Mouse (Mus musculus) G1E (cell line): ENCODE measurements around the gene Mrpl35. TPM values are rescaled to one million over a fixed set of nuclear protein-coding genes. Genes with fewer than 3 reads are reported as not detected.
A peak's percentile ranks its signal among the peaks of the same experiment; 100 is the strongest.

Experiments used
- ATAC-seq: 2 replicates; pipeline ENCODE4 v1.8.0; 2016; ENCODE audit warnings: mild to moderate bottlenecking; ENCODE audit not compliant: insufficient number of reproducible peaks, poor library complexity, low FRiP score, severe bottlenecking; ENCODE audit errors: extremely low read depth
- DNase-seq: peaks from one replicate; pipeline ENCODE4 v3.0.0; 2012; ENCODE audit warnings: low spot score
- H3K27me3 ChIP-seq: 2 replicates; pipeline ENCODE4 v1.6.1; 2012; ENCODE audit warnings: mild to moderate bottlenecking, low read length, inconsistent platforms; ENCODE audit not compliant: insufficient read depth
- H3K36me3 ChIP-seq: replicated peaks from 2 replicates; pipeline ENCODE3; 2012; ENCODE audit warnings: mild to moderate bottlenecking, inconsistent platforms
- H3K4me1 ChIP-seq: 2 replicates; pipeline ENCODE4 v1.6.1; 2012; ENCODE audit warnings: low read depth, low read length, inconsistent platforms, mixed read lengths; ENCODE audit not compliant: insufficient read depth
- H3K4me3 ChIP-seq: 2 replicates; pipeline ENCODE4 v1.5.1; 2012; ENCODE audit warnings: low read depth, mild to moderate bottlenecking, inconsistent platforms, low read length, moderate library complexity, mixed read lengths
- H3K9me3 ChIP-seq: replicated peaks from 2 replicates; pipeline ENCODE4 v1.6.1; 2012; ENCODE audit warnings: inconsistent platforms
- CTCF ChIP-seq: IDR thresholded peaks from 2 replicates; pipeline ENCODE4 v1.5.1; 2012; ENCODE audit warnings: low read depth, low read length, inconsistent platforms, mixed read lengths
- GATA1 ChIP-seq: IDR thresholded peaks from 2 replicates; pipeline ENCODE4 v1.6.1; 2012; ENCODE audit warnings: borderline replicate concordance, low read length, inconsistent platforms, mixed read lengths
- GATA2 ChIP-seq: IDR thresholded peaks from 2 replicates; pipeline ENCODE4 v1.6.1; 2012; ENCODE audit warnings: low read depth, low read length, inconsistent platforms, borderline replicate concordance
- POLR2AphosphoS5 ChIP-seq: IDR thresholded peaks from 2 replicates; pipeline ENCODE4 v1.6.1; 2012; ENCODE audit warnings: low read depth, low read length, inconsistent platforms; ENCODE audit not compliant: insufficient replicate concordance
- TAL1 ChIP-seq: conservative IDR thresholded peaks from 2 replicates; pipeline ENCODE4 v1.6.1; 2012; ENCODE audit warnings: low read depth, low read length, inconsistent platforms, mixed read lengths
- polyA plus RNA-seq: library from polyadenylated mRNA; stranded (reverse); fragments of >175 nt; gene quantifications from 2 replicates; pipeline ENCODE4 v1.2.3, GENCODE M21; 2012
- total RNA-seq, 2 experiments: library from RNA; stranded (forward) in 1 of 2; stranded (reverse) in 1 of 2; fragments of 200-1000 nt in 1 of 2; fragments of >200 nt in 1 of 2; fragmentation: Nextera tagmentation in 1 of 2; gene quantifications; 2 replicates each; pipeline ENCODE4 v1.2.3; 2014 to 2017

Gene Mrpl35
- total and polyA plus RNA-seq, 3 experiments = 1.0 to 50.2 (median 40.3) TPM

- Histone ChIP-seq H3K27me3 (no peaks in the 10 kb centered on the region), H3K4me1 (peaks cover 21% of the 10 kb centered on the region), H3K4me3 (no peak overlapping the region), H3K36me3 (peaks cover 60% of the 10 kb centered on the region), H3K9me3 (no peaks in the 10 kb centered on the region)
- DNase-seq = no peak
- no peak for ATAC-seq
- no peak for TF ChIP-seq TAL1
- no peak for TF ChIP-seq GATA2
- TF ChIP-seq CTCF = no peak
- no peak for TF ChIP-seq GATA1
- no peak for TF ChIP-seq POLR2AphosphoS5
These were observed 10.0 kb upstream of the Mrpl35 start for GRCm38 (mm10) chr6:71836811-71837210.

GRCm38 (mm10) chr6:71831581-71831960, 4.8 kb upstream of the Mrpl35 start:
- Histone ChIP-seq H3K4me3 (peak overlapping the region; percentile 99), H3K9me3 (no peaks in the 10 kb centered on the region), H3K36me3 (peaks cover 30% of the 10 kb centered on the region), H3K4me1 (peaks cover 17% of the 10 kb centered on the region), H3K27me3 (no peaks in the 10 kb centered on the region; the same call in 1 of the 2 replicates)
- TF ChIP-seq GATA2 (no peak), GATA1 (no peak), CTCF (no peak), POLR2AphosphoS5 (no peak), TAL1 (no peak)
- ATAC-seq = peak; percentile 93
- DNase-seq = peak; percentile 97

GRCm38 (mm10) chr6:71830690-71831580, 4.2 kb upstream of the Mrpl35 start, which contains the start of gene Immt:
Gene Immt (plus strand): TSS chr6:71831331.
- peak; percentile 76 for ATAC-seq
- DNase-seq = peak; percentile 95
- H3K9me3 ChIP-seq = no peaks in the 10 kb centered on the region
- H3K4me3 ChIP-seq = peak within 1 kb of the TSS; percentile 99
- peaks cover 13% of the 10 kb centered on the region for H3K4me1 ChIP-seq
- no peak for TF ChIP-seq TAL1
- TF ChIP-seq GATA1 = no peak
- TF ChIP-seq POLR2AphosphoS5 = no peak
- TF ChIP-seq GATA2 = no peak
- TF ChIP-seq CTCF = no peak
- no peaks in the 10 kb centered on the region; the same call in 1 of the 2 replicates for H3K27me3 ChIP-seq
- peaks cover 24% of the 10 kb centered on the region for H3K36me3 ChIP-seq

GRCm38 (mm10) chr6:71829768-71830167, 3.0 kb upstream of the Mrpl35 start:
- no peak for ATAC-seq
- TF ChIP-seq GATA1 (no peak), CTCF (no peak), GATA2 (no peak), TAL1 (no peak), POLR2AphosphoS5 (no peak)
- Histone ChIP-seq H3K36me3 (peaks cover 21% of the 10 kb centered on the region), H3K27me3 (no peaks in the 10 kb centered on the region; the same call in 1 of the 2 replicates), H3K4me3 (peak overlapping the region; percentile 99; the same call in 1 of the 2 replicates), H3K9me3 (no peaks in the 10 kb centered on the region), H3K4me1 (peaks cover 13% of the 10 kb centered on the region)
- no peak for DNase-seq

- TF ChIP-seq GATA1 (no peak), POLR2AphosphoS5 (no peak), TAL1 (no peak), CTCF (no peak), GATA2 (no peak)
- DNase-seq = no peak
- Histone ChIP-seq H3K9me3 (no peaks in the 10 kb centered on the region), H3K4me1 (peaks cover 17% of the 10 kb centered on the region), H3K27me3 (no peaks in the 10 kb centered on the region; the same call in 1 of the 2 replicates), H3K4me3 (peak overlapping the region; percentile 78), H3K36me3 (peaks cover 21% of the 10 kb centered on the region)
- ATAC-seq = no peak
These were observed 2.8 kb downstream of the Mrpl35 start for GRCm38 (mm10) chr6:71823961-71824360.

GRCm38 (mm10) chr6:71823488-71823887, 3.3 kb downstream of the Mrpl35 start:
- Histone ChIP-seq H3K27me3 (no peaks in the 10 kb centered on the region; the same call in 1 of the 2 replicates), H3K4me1 (peaks cover 17% of the 10 kb centered on the region), H3K4me3 (peak overlapping the region; percentile 78), H3K9me3 (no peaks in the 10 kb centered on the region), H3K36me3 (peaks cover 26% of the 10 kb centered on the region)
- peak; percentile 78 for ATAC-seq
- TF ChIP-seq GATA1 (no peak), GATA2 (no peak), POLR2AphosphoS5 (no peak), CTCF (no peak), TAL1 (no peak)
- DNase-seq = peak; percentile 35
